Mouse (Mus musculus): ENCODE data around the gene Ctnnd2. TPM values are rescaled to one million over a fixed set of nuclear protein-coding genes. Genes with fewer than 3 reads are reported as not detected.

The Ctnnd2 gene
- polyA plus RNA-seq, 1 experiment, result 135 TPM

GRCm38 (mm10) chr15:30471280-30471966 lies 299.0 kb downstream of the Ctnnd2 start:
- DNase-seq (ENCODE audit: extremely low spot score in 1 of 2, low spot score in 1 of 2), result no peak

GRCm38 (mm10) chr15:30480676-30481075 lies 308.3 kb downstream of the Ctnnd2 start:
- peak in 1 of 2 experiments; percentile 56 for DNase-seq (ENCODE audit: extremely low spot score in 1 of 2, low spot score in 1 of 2)

DNA sequence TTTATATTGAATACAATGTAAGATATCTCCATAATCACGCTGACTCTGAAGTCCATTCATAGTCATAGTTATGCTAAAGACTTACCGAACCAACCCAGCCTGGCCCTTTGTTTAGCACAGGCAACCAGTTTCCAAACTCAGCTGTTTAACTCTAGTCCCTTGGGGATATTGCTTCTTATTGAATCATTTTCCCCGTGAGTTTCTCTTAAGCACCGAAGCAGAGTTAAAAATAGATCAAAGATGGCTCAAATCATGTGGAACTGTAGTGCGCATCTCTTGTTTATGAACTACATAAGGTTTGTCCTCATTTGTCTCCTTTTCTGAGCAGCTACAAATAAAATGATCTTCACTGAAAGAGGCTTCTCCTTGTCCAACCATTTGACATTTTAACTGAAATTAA lies 334.1 kb downstream of the Ctnnd2 start:
- DNase-seq (ENCODE audit: extremely low spot score in 1 of 2, low spot score in 1 of 2), result no peak

DNA sequence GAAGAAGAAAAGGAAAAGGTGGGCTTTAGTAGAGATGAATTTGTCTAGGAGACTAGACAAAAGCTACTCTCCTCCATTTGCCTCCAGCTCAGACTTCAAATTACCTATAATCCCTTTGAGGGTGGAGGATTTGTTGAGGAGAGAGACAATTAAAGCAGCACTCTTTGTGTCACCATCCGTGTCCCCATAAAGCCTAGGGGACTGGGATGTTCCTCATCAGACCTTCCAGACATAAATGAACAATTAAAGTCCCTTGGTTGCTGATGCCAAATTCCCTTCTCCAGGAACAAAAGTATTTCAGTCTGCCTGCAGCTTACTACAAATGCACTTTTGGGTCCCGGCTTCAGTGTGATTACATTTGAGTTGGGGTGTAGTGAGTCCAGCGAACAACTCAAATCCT lies 340.1 kb downstream of the Ctnnd2 start:
- DNase-seq (ENCODE audit: extremely low spot score in 1 of 2, low spot score in 1 of 2), result no peak

DNA sequence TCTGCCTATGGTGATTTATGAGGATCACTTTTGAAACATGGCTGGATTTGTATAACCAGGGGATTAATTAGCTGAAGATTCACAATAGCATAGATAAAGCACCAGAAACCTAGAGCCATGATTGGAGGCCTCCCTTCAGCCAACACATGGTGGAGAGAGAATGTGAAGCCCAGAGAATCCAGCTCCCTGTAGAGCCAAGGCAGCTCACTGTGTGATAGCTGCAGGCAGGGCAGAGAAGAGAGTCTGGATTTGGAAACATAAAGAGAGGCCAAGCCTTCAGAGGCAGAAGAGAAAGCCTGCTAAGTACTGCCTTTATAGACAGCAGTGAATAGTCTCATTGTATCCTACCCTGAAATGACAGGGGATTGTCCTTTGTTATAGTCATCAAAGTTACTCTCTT lies 340.7 kb downstream of the Ctnnd2 start:
- no peak for DNase-seq (ENCODE audit: extremely low spot score in 1 of 2, low spot score in 1 of 2)

DNA sequence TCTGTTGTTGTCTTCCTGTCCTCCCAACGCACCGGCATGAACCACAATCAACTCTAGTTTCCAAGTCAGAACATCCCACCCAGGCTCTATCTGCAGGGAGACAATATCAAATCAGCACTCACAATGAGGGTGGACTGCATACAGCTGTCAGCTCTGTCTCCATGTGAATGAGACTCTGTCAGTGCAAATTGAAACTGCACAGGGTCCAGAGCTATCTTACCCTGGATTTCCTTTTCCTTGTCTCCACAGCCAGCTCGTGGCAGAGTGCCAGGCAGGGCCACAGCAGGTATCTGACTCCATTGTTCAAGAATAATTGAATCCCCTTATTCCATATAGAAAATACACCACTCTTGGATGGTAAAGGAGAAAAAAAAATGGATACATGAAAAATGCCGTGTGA lies 343.0 kb downstream of the Ctnnd2 start:
- DNase-seq (ENCODE audit: extremely low spot score in 1 of 2, low spot score in 1 of 2), result no peak

DNA sequence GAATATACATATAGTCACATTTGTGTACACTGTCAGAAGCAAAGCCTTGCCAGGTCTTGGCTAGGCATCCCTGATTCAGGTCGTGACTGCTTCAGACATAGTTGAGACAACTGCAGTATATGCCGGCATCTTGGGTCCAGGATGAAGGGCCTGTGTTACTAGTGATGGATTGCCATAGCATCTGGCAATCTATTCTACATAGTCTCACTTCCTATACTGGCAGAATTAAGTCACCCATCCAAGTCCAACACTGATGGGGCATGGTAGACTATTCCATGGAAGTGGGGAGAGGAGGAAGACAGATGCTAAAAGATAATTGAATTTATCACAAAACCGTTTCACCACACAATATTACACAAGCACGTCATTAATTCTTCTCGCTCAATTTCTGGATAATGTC lies 369.1 kb downstream of the Ctnnd2 start:
- no peak for DNase-seq (ENCODE audit: extremely low spot score in 1 of 2, low spot score in 1 of 2)

- no peak for DNase-seq (ENCODE audit: extremely low spot score in 1 of 2, low spot score in 1 of 2)
These were observed 375.9 kb downstream of the Ctnnd2 start for GRCm38 (mm10) chr15:30548263-30548662.

- DNase-seq (ENCODE audit: extremely low spot score in 1 of 2, low spot score in 1 of 2), result peak in 1 of 2 experiments; percentile 30
These were observed 378.6 kb downstream of the Ctnnd2 start for GRCm38 (mm10) chr15:30550956-30551355.

DNA sequence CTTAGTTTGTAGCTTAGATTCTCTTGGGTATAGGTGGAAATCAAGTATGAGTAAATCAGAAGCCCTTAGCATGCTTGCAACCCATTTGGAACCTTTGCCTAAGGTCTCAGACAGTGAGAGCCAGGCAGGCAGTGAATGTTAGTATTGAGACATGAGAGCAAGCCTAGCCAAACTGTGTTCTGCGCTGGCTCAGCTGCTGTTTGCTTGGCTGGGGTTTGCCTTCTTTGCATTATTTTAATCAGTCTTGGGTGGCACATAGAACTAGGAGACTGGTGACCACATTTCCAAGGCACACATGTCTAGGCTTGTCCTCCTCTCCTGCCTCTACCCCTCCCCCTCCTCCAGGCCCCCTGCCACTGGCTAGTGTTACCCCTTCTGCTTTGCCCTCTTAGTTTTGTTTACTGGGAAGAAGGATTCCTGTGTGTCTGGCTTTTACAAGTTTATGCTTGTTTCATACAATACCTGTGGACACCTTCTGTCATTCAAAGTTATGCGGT lies 381.6 kb downstream of the Ctnnd2 start:
- DNase-seq (ENCODE audit: extremely low spot score in 1 of 2, low spot score in 1 of 2), result no peak

DNA sequence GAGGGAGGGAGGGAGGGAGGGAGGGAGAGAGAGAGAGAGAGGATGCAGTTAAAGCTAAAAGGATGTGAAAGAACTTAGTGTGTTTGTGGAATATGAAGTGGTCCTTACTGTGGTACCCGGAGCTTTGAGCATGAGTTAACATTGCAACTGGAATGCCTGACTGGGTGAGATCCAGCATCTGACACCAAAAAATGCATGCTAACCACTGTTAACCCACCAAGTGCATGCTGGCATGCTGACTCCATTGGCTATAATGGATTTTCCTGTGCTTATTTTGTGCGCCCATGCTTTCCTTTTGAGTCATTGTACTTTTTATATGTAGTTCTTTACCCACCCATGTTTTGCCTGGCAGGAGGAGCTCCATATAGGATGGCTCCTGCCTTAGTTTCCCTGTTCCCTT lies 383.4 kb downstream of the Ctnnd2 start:
- DNase-seq (ENCODE audit: extremely low spot score in 1 of 2, low spot score in 1 of 2), result no peak

GRCm38 (mm10) chr15:30562375-30562774 lies 390.0 kb downstream of the Ctnnd2 start:
- no peak for DNase-seq (ENCODE audit: extremely low spot score in 1 of 2, low spot score in 1 of 2)

DNA sequence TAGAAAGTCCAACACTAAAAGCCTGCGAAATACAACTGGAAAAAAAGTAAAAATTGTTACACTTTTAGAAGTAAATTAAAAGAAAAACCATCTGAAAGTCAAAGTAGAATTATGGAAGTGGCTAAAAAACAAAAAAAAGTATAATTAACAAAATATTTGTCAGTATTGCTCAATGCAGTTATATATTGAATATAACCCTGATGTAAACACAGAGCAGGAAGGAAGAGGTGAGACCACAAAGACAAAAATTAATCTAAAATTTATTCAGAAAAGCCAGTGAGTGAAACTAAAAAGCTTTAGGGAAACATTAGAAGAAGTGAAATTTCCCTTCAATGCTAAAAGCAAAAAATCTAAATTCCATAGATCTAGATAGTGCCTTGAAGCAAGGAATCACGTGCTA lies 392.2 kb downstream of the Ctnnd2 start:
- no peak for DNase-seq (ENCODE audit: extremely low spot score in 1 of 2, low spot score in 1 of 2)

GRCm38 (mm10) chr15:30570254-30570800 lies 397.9 kb downstream of the Ctnnd2 start:
- peak in 1 of 2 experiments; percentile 64 for DNase-seq (ENCODE audit: extremely low spot score in 1 of 2, low spot score in 1 of 2)

DNA sequence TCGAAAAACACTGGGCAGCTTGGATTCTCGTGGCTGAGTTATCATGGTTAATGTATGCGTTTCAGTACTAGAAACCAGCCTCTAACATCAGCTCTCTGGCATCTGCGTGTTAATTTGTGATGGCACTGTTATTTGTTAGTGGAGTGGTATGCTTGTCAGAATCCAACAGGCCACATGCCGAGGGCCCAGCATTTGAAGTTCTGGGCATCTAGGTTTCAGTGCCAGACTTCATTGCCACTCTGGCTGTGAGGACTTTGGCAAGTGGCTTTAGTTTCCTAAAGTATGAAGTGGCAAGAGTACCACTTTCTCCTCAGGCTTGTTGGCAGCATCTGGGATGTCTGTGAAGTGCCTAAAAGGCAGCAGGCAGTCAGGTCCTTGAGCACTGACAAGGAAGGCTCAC lies 415.1 kb downstream of the Ctnnd2 start:
- DNase-seq (ENCODE audit: extremely low spot score in 1 of 2, low spot score in 1 of 2), result no peak

DNA sequence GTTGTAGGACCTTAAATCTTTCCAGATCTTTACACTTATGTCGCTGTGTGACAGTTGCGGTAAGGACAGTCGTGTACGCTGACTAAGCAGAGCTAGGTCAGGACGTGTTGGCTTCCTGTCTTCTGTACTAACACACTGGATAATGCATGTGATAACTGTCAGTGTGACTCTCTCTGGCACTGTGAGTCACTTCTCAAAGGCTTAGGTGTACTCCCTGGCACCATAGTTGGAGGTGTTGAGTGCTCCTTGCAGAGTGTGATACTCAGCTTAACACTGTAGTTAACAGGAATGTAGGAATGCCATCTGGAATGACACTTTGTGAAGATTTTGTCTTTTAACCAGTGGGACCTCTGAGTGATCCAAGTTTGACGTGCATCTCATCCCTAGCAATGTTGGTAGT lies 418.5 kb downstream of the Ctnnd2 start:
- peak; percentile 45 to 56 for DNase-seq (ENCODE audit: extremely low spot score in 1 of 2, low spot score in 1 of 2)

GRCm38 (mm10) chr15:30595507-30595906 lies 423.1 kb downstream of the Ctnnd2 start:
- DNase-seq (ENCODE audit: extremely low spot score in 1 of 2, low spot score in 1 of 2), result no peak

GRCm38 (mm10) chr15:30610613-30611012 lies 438.2 kb downstream of the Ctnnd2 start:
- DNase-seq (ENCODE audit: extremely low spot score in 1 of 2, low spot score in 1 of 2), result no peak

GRCm38 (mm10) chr15:30615451-30615850 lies 443.1 kb downstream of the Ctnnd2 start:
- no peak for DNase-seq (ENCODE audit: extremely low spot score in 1 of 2, low spot score in 1 of 2)

DNA sequence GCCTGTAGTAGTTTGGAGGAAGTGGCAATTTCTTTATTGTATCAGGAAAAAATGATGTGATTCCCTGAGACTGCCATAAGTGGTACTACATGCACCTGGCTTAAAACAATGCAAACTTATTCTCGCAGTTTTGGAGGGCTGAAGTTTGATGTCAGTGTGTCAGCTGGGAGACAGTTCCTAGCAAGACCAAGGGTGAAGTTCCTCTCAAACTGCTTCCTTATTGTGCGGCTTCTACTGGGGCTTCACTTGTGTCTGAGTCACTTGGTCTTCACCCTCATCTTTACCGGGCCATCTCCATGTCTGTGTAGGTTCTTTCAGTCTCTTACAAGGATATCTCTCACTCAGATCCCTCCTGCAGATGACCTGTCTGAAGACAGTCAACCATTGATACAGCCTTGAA lies 444.5 kb downstream of the Ctnnd2 start:
- DNase-seq (ENCODE audit: extremely low spot score in 1 of 2, low spot score in 1 of 2), result no peak

GRCm38 (mm10) chr15:30617932-30618331 lies 445.5 kb downstream of the Ctnnd2 start:
- no peak for DNase-seq (ENCODE audit: extremely low spot score in 1 of 2, low spot score in 1 of 2)

DNA sequence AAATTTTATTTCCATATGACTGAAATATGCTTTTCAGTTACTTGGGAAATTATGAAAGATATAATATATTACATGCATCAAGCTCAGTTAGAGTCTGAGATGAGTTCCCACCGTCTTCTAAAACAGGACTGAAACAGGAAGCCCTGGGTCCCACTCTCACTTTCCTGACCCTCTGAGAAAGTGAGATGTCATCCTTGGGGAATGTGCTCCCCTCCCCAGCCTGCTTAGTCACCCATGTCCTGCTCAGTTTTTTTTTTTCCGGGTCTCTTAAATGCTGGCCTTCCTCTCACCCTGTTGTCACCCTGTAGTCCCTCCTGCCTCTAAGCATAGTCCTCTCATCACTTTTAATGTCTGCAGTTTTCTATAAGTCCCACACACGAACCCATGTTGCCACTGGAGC lies 456.1 kb downstream of the Ctnnd2 start:
- no peak for DNase-seq (ENCODE audit: extremely low spot score in 1 of 2, low spot score in 1 of 2)

Data from frontal cortex, adult 2 months (tissue).